Mouse (Mus musculus) lung, adult 2 months (tissue): ENCODE measurements around the gene Pigb. TPM values are rescaled to one million over a fixed set of nuclear protein-coding genes. Genes with fewer than 3 reads are reported as not detected.
"Not testable (repeated sequence)": the region's sequence is repeated elsewhere in the genome, so short reads cannot be mapped to it uniquely, and the experiment has no call there.

Experiments
- DNase-seq: peaks from one replicate; pipeline ENCODE4 v3.0.0; 2022
- H3K4me1 ChIP-seq: fragments of 200-500 bp; 2 replicates; pipeline ENCODE4 v1.6.1; 2011; ENCODE audit warnings: low read length; ENCODE audit not compliant: control insufficient read depth, insufficient read depth
- H3K4me3 ChIP-seq: fragments of 200-500 bp; replicated peaks from 2 replicates; pipeline ENCODE3; 2011; ENCODE audit warnings: low read depth, mild to moderate bottlenecking, control low read depth, low read length; ENCODE audit errors: extremely low read depth
- CTCF ChIP-seq: fragments of 200-500 bp; IDR thresholded peaks from 2 replicates; pipeline ENCODE4 v1.5.1; 2011; ENCODE audit warnings: mild to moderate bottlenecking, low read length, control low read depth; ENCODE audit not compliant: insufficient read depth
- POLR2A ChIP-seq: fragments of 200-500 bp; IDR thresholded peaks from 2 replicates; pipeline ENCODE4 v1.6.1; 2011; ENCODE audit warnings: low read depth, mild to moderate bottlenecking, control low read depth, low read length, borderline replicate concordance; ENCODE audit errors: extremely low read depth
- WGBS: fragments of 180-500 bp; shearing (Covaris S2); methylation state at CpG from one replicate; pipeline ENCODE4 v1.1.7; 2018; 5-methylcytosine and 5-hydroxymethylcytosine counted together
- polyA plus RNA-seq: library from polyadenylated mRNA; depleted of rRNA; stranded (reverse); fragments of >200 nt; gene quantifications from 2 replicates; pipeline ENCODE4 v1.2.3, GENCODE M21; 2012; rRNA removed

Pigb gene
- polyA plus RNA-seq: 8.4 and 12.1 TPM in 2 replicates

DNA sequence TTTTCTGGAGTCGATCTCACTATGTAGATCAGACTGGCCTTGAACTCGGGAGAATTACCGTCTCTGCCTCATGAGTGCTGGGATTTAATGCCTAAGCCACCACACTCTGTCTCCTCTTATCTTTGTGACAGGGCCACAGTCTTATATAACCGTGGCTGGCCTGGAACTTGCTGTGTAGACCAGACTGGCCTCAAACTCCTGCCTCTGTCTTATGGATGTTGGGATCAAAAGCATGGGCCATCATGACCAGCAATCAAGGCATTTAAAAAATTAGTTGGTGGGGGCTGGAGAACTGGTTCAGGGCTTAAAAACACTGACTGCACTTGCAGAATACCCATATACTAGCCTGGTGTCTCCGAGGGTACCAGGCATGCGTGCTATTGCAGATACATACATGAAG is at the start of gene Pigb:
Gene Pigb (minus strand): TSS at position 299 of the 400 bp plus-strand sequence.
- 26% methylated on average over 6 of the region's 6 CpGs for WGBS
- DNase-seq: no peak

DNA sequence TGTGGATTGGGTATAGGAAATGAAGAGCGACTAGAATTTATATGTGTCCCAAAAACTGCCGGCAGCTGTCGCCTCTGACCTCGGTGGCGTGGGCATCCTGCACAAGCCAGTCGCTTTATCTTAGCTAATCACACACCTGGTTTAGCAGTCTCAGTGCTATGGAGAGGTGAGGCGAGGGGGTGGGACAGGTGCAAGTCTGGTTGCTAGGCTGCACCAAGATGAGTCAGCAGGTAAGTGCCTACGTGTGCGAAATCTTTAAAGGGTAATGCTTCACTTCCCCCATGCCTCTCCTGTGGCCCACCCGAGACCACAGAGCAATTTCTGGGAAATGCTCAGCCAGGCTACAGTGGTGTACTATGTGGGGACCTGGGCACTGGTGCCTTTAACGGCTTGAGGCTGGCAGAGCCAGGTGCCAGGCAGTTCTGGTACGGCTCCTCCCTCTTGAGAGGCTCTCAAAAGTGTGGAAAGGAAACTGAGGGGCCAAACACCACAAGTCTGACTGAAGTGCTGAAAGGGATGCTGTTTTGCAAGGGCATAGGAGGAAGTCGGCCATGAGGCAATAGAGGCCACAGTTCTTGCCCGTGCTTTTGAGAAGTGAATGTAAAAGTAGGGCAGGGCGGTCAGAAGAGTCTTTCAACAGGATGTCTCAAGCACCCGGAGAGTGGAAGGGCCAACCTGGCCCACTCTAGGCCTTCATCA is 49.2 kb upstream of the Pigb start:
- Histone ChIP-seq H3K4me1 (peaks cover 6% of the 10 kb centered on the region), H3K4me3 (no peak overlapping the region)
- 48% methylated on average over 16 of the region's 16 CpGs for WGBS
- peak; percentile 59 for DNase-seq
- TF ChIP-seq POLR2A: no peak
- no peak for TF ChIP-seq CTCF

More for the DNA sequence above, at the start of gene Pigb:
- Histone ChIP-seq H3K4me3 (peak within 1 kb of the TSS; percentile 93), H3K4me1 (peaks cover 11% of the 10 kb centered on the region)
- no peak for TF ChIP-seq POLR2A
- TF ChIP-seq CTCF: no peak

DNA sequence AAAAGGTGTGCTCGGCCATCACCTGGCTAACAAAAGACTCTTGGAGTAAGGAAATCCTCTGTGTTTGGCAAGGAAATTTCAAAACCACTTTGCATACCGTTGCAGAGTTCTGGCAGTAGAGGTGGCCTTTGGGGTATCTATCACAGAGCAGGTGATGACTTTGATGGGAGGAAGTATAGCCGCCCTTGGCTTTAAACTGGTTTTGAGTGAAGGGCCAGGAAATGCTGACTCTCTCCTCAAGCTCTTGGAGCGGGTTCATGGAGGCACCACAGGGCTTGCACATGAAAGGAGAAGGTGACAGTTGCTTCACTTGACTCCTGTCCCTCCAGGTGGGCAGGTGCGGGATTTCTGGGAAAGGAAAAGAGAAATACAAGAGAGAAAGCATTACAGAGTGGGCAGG is 47.4 kb upstream of the Pigb start:
- WGBS: 59% methylated on average over 5 of the region's 5 CpGs
- no peak for DNase-seq
- TF ChIP-seq CTCF: no peak
- no peak for TF ChIP-seq POLR2A
- Histone ChIP-seq H3K4me3 (no peak overlapping the region), H3K4me1 (peaks cover 6% of the 10 kb centered on the region)

DNA sequence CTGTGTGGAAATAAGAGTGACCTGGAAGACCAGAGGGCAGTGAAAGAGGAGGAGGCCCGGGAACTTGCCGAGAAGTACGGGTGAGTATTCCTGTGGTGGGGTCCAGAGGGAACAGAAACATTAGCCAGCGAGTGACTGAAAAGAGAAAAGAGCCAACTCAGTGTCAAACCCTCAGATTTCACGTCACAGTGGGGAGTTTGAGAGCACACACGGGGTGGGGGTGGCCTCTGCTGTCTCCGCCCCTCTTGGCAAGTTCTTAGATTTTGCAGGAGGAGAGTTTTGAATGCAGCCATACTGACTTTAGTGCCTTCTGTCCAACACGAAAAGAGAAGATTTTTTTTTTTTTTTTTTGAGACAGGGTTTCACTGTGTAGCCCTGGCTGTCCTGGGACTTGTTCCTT is 46.9 kb upstream of the Pigb start:
- H3K4me1 ChIP-seq: peaks cover 6% of the 10 kb centered on the region
- TF ChIP-seq POLR2A (no peak), CTCF (no peak)
- no peak for DNase-seq
- 49% methylated on average over 8 of the region's 8 CpGs for WGBS
- H3K4me3 ChIP-seq: no peak overlapping the region

DNA sequence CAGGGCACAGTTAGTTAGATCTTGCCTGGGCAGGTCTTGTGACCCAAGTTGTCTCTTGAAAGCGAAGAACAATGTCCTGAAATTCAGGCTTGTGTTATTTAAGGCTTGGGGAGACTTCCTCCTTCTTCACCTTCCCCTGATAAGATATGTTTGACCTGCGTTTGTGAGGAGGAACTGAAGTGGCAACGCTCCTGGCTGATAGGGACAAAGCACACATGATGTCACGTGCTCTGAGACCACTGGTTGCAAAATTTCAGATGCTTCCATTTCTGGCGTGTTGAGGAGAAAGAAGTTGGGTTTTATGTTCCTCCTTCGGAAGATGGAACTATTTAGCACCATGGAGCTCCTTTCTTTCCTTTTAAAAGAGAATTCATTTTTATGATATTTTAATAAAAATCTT is 45.7 kb upstream of the Pigb start:
- TF ChIP-seq POLR2A (no peak), CTCF (no peak)
- no peak for DNase-seq
- Histone ChIP-seq H3K4me1 (peaks cover 6% of the 10 kb centered on the region), H3K4me3 (no peak overlapping the region)
- 41% methylated on average over 6 of the region's 6 CpGs for WGBS

DNA sequence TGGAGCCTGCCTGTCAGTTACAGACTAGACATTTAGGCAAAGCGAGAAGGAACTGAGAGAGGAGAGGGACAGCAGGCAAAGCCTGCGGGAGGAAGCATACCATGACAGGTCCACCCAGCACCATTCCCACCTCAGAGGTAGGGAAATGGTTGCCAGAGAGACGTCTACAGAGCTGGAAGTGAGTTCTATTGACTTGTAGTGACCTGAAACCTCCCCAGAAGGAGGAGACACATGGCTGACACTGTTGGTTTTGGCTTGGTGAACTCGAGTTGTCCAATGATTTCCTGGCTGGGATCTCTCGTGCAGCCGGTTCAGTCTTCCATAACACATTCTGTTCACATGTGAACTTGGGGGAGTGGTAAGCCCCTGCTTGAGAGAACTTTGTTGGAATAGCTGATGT is 43.8 kb upstream of the Pigb start:
- peaks cover 6% of the 10 kb centered on the region for H3K4me1 ChIP-seq
- no peak for TF ChIP-seq CTCF
- TF ChIP-seq POLR2A: no peak
- WGBS: 54% methylated on average over 6 of the region's 6 CpGs
- DNase-seq: no peak
- no peak overlapping the region for H3K4me3 ChIP-seq

DNA sequence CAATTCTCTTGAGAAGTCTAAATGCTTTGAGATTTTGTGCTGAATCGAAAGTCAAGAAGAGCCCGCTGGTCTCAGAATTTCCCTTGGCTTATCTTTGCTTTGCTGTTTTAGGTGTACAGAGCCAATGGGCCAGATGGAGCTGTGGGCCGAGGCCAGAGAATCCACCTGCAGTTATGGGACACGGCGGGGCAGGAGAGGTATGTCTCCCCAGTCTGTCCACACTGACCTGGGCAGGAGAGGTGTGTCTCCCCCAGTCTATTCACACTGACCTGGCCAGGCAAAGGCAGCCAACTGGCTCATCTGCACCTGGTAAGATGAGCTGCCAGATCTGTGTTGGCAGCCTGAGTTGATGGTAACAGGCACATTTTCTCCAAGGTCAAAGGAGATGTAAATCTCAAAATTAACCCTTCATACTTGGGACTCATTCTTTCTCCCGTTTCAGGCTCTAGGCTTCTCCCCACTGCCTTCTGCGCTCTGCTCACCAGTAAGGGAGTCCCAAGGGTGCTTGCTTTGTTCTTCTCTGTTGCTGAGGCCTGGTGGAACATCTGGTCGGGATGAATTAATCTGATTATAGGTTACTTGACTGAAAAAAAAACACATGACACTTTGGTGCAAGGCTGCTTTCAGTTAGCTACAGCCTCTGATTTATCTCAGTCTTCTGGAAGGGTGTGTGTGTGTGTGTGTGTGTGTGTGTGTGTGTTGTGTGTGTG is 42.3 kb upstream of the Pigb start:
- Histone ChIP-seq H3K4me1 (peaks cover 4% of the 10 kb centered on the region; the same call in 1 of the 2 replicates), H3K4me3 (no peak overlapping the region)
- no peak for DNase-seq
- TF ChIP-seq POLR2A (no peak), CTCF (no peak)
- WGBS: 85% methylated on average over 8 of the region's 8 CpGs

DNA sequence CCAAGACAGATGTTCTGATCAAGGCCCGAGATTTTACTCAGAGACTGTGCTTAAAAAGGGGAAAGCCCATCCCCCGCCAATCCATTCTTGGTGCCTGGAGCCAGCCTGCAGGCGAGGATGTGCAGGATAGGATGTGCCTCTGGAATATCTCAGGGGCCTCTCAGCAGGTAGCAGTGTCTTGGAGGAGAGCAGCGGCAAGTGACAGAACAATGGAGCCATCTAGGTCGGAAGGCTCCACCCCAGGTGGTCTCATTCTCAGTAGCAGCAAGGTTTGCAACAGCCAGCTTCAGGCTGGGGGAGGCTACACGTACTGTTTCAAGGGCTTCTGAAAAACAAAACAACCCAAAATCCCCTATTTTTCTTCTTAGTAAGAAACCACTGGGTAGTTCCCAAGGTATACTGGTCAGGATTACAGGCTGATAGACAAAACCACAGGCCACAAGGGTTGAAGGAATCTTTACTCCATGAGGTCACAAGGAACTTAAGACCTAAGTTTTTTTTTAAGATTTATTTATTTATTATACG is 39.7 kb upstream of the Pigb start:
- DNase-seq: no peak
- no peak for TF ChIP-seq POLR2A
- no peak for TF ChIP-seq CTCF
- WGBS: 63% methylated on average over 7 of the region's 7 CpGs
- H3K4me1 ChIP-seq: no peaks in the 10 kb centered on the region
- H3K4me3 ChIP-seq: no peak overlapping the region

DNA sequence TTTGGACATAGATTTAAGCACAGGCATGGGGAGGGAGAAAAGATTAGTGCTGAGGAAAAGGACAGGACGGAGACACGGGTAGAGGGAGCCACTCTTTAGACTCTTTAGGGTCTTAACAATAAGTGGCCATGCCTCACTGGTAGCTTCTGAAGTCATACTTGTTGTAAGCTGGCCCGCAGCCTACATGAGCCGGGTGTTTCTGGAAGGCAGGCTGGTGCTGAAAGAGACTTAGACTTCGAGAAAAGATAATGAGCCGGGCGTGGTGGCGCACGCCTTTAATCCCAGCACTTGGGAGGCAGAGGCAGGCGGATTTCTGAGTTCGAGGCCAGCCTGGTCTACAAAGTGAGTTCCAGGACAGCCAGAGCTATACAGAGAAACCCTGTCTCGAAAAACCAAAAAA is 39.2 kb upstream of the Pigb start:
- H3K4me1 ChIP-seq, H3K4me3 ChIP-seq, DNase-seq: not testable (repeated sequence)
- 83% methylated on average over 11 of the region's 12 CpGs for WGBS

DNA sequence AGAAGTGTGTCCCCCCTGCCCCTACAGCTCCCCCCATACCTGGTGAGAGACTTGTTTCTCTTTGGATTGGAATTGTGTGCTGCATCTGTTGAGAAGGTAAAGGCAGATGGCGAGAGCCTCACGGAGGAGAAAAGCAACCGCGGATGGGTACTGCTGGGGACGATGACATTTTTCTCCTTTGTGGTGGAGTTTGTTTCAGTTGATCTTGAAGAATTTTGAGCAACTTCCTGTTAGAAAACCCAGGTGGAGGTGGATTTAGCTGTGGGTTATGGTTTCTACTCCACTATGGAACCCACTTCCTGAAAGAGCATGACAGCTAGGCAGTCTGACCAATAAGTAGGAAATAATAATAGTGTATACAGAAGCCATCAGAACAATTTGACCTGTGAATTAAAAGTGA is 33.0 kb upstream of the Pigb start:
- no peak for DNase-seq
- H3K4me3 ChIP-seq: no peak overlapping the region
- peaks cover 15% of the 10 kb centered on the region for H3K4me1 ChIP-seq
- TF ChIP-seq POLR2A (no peak), CTCF (no peak)
- 87% methylated on average over 5 of the region's 5 CpGs for WGBS
